Mouse (Mus musculus) intestine, embryonic 16.5 days (tissue): ENCODE results near the gene Rph3al. TPM values are rescaled to one million over a fixed set of nuclear protein-coding genes. Genes with fewer than 3 reads are reported as not detected.

Experiments used
- polyA plus RNA-seq: library from polyadenylated mRNA; unstranded; fragments of >200 nt; fragmentation: Nextera tagmentation; extraction: Ambion mirVana; gene quantifications from 2 replicates; pipeline ENCODE4 v1.2.1, GENCODE M21; 2015

The Rph3al gene
- polyA plus RNA-seq, 1 experiment from 2014 or later = 21.1 TPM

Other genes starting within 250 kb of the Rph3al start
- gene Ywhae, start 205.6 kb downstream of the Rph3al start, polyA plus RNA-seq = 648 and 718 TPM in 2 replicates
- gene Doc2b, start 142.4 kb downstream of the Rph3al start, polyA plus RNA-seq = 0.61 and 0.97 TPM in 2 replicates
- 2.1 and 2.6 TPM in 2 replicates for gene 1700016K19Rik, start 61.5 kb upstream of the Rph3al start, polyA plus RNA-seq
- 43.3 and 48.8 TPM in 2 replicates for gene Rflnb, start 89.4 kb upstream of the Rph3al start, polyA plus RNA-seq
- 55.9 and 61.9 TPM in 2 replicates for gene Vps53, start 241.2 kb upstream of the Rph3al start, polyA plus RNA-seq
- 104 TPM in 2 replicates for gene Fam57a, start 241.2 kb upstream of the Rph3al start, polyA plus RNA-seq